Mouse (Mus musculus): ENCODE measurements around the gene Epha8.

Epha8 gene

DNA sequence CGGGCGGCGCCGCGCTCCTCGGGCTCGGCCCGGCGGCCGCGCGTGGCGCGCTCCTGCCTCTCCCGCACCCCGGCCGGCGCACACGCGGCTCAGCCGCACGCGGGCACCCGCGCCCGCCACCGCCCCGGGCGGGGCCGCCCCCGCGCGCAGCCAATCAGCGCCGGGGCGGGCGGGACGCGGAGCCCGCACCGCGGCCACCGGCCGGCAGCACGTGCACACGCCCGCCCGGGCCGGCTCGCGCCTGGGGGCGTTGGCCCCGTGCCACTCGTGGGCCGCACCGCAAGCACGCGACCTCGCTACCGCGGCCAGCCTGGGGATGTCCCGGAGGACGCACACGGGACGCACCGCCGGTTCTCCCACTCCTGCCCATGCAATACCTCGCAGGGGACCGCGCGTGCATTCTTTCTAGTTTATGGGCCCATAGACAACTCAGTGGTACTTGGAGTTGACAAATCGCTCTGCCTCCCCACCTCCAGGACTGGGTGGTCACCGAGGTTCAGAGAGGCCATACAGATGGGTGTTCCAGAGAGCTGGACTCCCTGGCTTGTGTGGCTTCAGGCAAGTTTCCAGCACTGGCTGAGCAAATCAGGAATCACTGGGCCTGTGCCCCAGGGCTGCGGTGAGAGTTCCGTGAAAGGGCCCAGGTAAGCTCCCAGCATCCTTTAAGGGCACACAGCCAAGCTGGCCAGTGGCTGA, at the start of gene Epha8:
TSS of gene Epha8 (minus strand) at position 66 of the 696 bp plus-strand sequence.
- no peak for DNase-seq (ENCODE audit: low read depth)

- DNase-seq (ENCODE audit: low read depth) = no peak
These were observed 45.2 kb upstream of the Epha8 start for GRCm38 (mm10) chr4:137001825-137002224.

DNA sequence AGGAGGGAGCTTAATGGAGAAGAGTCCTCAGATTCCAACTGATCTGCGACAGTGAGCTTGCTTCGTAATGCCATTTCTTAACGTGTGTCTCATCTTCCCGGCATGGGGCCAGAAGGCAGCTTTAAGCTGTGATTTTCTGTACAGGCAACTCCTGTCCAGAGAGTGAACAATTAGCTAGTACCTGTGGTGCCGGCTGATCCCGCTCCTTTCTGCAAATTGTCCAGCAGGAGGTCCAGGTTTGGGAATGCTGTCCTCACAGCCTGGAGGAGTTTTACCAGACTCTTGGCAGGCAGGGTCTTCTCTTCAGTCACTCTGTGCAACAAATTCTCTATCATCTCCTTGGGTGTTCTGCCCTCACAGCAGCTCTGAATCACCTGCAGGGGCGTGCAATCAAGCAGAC, 44.4 kb upstream of the Epha8 start:
- DNase-seq (ENCODE audit: low read depth) = no peak

DNA sequence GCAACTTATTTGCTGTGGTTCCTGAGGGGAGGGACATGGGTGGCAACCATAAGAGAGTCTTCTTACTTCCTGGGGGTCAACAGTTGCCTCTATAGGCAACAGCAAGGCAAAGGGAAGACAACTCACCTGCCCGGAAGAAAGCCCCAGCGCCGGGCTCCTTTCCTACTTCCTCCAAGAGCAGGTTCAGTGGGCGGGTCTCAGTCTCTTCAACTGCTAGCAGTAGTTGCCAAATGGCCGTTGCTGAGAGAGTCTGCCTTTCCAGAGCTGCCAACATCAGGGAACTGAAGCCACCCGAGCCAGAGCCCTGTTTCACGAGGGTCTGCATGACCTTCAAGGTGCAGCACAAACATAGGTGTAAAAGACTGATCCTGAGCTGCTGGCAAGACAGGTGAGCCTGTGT, 41.8 kb upstream of the Epha8 start:
- DNase-seq (ENCODE audit: low read depth) = no peak

GRCm38 (mm10) chr4:136997723-136998345, 41.2 kb upstream of the Epha8 start:
- DNase-seq (ENCODE audit: low read depth) = no peak

GRCm38 (mm10) chr4:136996933-136997332, 40.3 kb upstream of the Epha8 start:
- no peak for DNase-seq (ENCODE audit: low read depth)

DNA sequence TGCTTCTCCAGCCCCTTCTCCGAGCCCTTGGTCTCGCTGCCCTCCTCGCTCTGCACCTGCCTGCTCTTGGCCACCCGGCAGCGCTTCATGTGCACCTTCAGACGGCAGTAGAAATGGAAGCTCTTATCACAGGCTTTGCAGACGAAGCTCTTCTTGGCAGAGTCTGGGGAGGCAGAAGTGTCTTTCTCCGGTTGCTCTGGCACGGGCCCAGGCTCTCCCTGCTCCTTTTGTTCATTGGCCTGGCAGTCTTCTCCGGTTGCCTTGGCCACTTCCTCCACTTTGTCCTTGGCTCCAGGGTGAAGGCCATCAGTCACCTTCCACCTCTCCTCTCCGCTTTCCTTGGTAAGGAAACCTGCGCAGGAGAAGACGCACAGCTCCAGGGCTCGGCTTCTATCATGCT, 38.7 kb upstream of the Epha8 start:
- no peak for DNase-seq (ENCODE audit: low read depth)

- DNase-seq (ENCODE audit: low read depth) = no peak
These were observed 25.5 kb upstream of the Epha8 start for GRCm38 (mm10) chr4:136981993-136982695.

DNA sequence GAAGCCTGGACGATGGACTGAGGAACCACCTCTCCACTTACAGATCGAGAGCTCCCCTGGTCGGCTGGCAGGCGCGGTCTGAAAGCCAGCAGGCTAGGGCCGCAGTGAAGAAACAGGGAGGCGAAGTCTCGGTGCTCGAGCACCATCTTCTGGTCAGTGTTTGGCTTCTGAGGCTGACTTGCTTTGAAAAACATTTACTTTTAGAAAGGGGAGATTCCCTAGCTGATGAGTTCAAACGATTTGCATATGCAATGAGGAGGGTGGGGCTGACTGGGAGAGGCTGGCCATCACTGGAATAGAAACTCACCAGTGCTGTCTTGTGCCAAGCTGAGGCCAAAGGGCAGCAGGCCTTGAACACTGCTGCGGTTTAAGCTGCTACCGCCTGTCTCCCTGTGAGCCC, 24.7 kb upstream of the Epha8 start:
- peak; percentile 35 for DNase-seq (ENCODE audit: low read depth)

DNA sequence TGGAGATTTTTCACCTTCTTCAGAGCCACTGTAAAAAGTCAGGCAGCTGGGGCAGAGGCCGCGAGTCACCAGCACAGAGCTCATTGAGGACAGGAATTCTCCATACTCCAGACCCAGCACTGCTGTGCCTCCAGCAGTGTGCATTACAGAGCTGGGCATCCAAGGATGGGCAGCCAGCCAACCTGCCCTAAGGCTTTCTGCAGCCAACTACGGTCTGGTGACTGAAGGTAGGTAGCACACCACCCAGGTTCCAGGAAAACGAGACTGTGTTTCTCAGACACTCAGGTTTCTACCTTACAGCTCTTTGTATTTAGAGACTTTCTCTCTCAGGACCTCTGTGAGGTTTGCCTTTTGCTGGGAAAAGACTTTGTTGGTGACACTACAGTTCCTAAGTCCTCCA, 24.3 kb upstream of the Epha8 start:
- DNase-seq (ENCODE audit: low read depth) = no peak

DNA sequence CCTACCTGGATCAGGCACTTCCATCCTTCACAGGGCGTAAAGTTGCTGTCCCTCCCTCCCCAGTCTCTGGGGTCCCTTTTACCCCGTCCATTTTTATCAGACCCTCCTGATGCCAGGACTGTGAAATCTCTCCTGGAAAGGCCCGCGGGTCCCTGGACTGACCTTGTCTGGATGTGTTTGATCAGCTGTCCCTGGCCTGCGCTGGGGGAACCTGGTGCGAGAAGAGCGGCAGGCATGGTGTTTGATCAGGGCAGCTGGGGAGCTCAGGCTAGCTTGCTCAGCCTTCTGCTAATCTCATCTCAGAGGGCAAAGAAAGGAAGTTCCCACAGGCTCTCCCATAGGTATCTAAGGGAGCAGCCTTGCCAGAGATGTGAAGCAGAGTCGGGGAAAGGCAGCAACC, 20.6 kb upstream of the Epha8 start:
- DNase-seq (ENCODE audit: low read depth) = no peak

DNA sequence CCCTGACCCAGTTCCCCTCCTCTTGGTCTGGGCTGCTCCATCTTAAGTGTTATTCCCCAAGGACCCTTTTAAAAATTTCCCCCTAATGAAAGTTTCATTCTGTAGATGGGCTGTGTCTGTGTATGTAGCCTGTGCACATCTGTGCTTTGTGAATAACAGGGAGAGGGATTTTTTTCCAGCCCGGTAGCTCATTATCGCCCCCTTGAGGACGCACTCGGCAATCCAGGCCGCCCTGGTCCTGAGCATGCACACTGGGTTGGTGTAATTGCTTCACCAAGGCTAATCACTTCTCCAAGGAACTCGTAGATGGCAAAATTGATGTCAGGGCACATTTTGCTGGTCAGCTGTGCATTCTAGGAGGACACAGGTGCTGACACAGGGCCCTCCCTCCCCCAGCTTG, 14.3 kb upstream of the Epha8 start:
- DNase-seq (ENCODE audit: low read depth) = no peak

DNA sequence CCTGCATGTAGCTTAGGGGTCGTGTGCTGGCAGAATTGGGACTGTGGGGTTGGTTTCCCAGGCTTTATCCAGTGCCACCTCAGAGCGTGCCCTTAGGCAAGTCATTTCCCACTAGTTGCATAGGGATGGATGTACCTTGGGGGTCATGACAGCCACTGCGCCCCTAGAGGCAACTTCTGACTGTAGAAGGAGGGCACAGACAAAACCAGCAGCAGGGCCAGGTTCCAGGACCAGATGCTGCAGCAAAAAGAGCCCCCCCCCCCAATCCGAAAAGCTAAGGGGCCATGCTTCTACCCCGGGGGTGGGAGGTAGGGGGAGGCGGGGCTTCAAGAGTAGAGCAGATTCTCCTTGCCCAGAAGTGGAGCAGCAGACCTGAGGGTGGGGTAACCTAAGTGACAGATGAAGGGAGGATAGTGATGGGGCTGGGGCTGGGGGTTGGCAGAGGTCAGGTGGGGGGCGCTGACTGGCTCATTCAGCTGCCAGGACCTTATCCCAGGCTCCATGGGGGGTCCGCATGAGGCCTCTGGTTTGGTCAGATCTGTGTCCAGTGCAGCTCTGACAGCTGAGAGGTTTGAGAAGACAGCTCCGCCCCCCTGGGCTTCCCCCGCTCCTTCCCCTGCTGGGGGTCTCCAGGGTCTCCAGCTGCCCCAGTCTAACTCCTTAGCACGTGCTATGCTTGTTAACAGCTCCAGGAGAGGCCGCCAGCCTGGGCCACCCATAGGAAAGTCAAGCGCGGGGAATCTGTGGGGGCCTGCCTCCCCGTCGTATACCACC, 13.1 kb upstream of the Epha8 start:
- no peak for DNase-seq (ENCODE audit: low read depth)

DNA sequence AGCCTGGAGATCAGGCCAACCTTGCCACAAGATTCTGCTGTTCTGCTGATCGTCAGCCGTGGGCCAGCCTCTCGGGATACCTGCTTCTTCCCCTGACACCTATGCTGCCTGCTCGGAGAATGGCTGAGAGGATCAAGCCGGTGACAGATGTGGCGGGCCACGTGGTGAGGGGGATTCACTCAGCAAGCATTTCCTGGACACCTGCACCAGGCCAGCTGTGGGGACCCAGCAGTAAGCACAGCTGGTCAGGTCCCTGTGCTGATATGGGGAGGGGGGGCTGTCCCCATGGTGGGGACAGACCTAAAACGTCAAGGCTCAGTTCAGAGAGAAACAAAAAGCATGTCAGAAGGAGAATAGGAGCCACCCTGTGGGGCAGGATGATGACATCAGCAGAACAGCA, 12.5 kb upstream of the Epha8 start:
- no peak for DNase-seq (ENCODE audit: low read depth)

DNA sequence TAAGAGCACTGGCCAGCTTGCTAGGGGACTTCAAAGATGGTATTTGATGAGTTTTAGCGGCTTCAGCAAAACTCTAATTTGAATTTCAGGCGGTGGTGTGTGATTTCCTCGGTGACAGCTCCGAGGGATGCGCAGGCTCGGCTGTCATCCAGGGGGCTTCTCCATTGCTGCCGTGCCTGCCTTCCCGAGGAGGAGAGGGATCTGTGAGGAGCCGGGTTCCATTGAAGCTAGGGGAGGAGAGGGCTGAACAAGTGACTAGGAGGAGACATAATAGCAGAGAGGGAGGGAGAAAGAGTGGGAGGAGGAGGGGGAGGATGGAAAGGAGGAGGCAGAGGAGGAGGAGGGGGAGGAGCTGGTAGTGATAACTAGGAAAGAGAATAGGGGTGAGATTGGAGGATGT, 10.9 kb upstream of the Epha8 start:
- no peak for DNase-seq (ENCODE audit: low read depth)

- DNase-seq (ENCODE audit: low read depth) = no peak
These were observed 10.1 kb upstream of the Epha8 start for GRCm38 (mm10) chr4:136966493-136967390.

DNA sequence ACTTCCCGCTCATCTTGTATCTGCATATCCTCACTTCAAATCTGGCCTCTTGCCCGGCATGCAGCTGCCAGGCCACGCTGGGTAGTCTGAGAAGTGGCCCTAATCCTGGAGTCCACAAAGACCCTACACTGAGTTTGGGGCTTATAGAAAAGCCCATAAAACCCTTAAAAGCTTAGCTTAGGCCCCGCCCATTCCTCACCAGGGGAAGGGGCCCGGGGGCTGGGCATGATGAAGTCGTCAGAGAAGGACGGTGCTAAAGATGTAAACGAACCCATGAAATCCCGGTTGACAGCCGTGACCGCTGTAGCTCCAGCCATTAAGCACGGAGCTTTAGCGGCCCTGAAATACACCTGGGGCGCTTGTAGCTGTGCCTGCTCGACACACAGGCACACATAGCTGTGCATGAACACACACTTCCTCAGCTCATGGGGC, 8.4 kb upstream of the Epha8 start:
- no peak for DNase-seq (ENCODE audit: low read depth)

DNA sequence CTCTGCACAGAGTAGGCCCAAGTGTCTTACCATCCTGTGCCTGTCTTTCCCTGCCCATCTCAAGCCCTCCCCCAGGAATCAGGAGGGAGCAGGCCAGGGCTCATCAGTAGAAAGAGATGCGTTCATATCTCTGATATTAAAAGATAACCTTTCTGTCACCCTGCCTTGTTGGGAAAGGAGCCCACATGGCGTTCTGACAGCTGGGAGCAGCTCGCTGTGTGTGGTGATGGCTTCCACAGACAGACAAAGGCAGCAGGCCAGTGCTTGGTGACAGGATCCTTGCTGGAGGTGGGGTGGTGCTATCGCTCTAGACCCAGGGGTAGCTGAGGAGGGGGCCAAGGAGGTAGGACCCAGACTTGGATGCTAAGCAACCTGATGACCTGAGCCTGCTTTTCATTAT, 5.8 kb upstream of the Epha8 start:
- DNase-seq (ENCODE audit: low read depth) = no peak

DNA sequence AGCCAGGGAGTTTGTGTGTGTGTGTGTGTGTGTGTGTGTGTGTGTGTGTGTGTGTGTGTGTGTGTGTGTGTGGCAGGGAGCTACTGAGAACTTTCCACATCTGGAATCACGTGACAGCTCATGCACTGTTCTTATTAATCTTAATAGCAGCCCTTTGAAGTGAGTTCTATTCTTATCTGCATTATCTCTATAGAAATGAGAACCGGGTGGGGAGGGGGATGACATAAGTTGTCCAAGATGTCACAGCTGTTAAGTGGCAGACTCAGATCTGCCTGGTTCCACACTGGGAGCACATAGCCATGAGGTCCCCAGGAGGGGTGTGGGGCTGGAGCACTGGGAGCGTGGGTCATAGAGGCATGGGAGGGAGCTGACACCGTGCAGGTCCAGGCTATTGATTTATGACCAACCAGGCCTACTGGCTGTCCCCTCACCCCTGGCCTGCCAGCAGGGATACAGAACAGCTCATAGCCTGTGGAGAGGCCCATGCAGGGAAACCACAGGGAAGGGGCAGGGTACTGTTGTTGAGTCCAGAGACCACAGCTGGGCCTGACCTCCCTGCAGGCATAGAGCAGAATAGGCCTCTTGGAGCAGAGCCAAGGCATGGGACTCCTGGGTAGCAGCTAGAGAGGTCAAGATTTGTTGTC, 5.1 kb upstream of the Epha8 start:
- no peak for DNase-seq (ENCODE audit: low read depth)

DNA sequence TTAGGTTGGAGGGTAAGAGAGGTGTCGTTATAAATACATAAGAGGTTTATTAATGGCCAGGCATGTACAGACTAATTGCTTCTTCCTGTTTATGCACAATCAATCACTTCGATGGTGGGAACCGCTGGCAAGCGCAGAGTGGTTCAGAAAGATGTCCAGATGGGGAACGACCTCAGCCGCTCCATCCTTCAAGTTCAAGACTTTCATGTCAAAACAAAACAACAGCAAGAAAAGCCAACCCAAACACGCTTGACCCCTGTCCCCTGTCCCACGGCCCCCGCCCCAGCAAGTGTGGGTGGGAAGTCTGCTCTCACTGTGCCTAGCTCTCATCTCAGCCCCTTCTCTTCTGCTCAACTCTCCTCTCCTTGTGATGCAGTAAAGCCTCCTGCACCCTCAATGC, 4.0 kb upstream of the Epha8 start:
- DNase-seq (ENCODE audit: low read depth) = no peak

DNA sequence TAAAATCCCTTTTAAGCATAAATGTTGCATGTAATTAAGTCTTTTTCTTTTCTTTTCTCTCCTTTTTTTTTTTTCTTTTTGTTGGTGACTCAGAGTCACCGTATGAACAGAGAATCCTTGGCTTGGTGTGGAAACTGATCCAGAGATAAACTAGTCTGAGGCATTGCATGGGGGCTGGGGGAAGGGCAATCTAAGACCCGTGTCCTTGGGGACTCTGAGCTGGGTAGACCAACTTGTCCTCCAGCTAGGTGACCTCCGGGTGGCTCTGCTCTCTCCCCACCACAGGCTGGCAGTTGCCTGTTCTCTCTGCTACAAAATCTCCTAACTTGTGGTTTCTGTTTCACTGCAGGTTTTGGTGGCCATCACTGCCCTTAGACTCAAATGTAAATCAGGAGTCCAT, 3.5 kb upstream of the Epha8 start:
- DNase-seq (ENCODE audit: low read depth) = no peak
